Mouse (Mus musculus): ENCODE data around the gene Gm10382.

GRCm38 (mm10) chr5:125351057-125351456 is 38.1 kb upstream of the Gm10382 start:
- no peak for TF ChIP-seq CTCF (IDR thresholded peaks at IDR 0.05; ENCODE audit: low read depth, low read length)
- TF ChIP-seq EP300 (IDR thresholded peaks at IDR 0.05; ENCODE audit: insufficient read depth, low read depth, low read length), result no peak
